Mouse (Mus musculus) kidney, embryonic 16.5 days (tissue): Measurements from ENCODE around the gene Ghrl. TPM values are rescaled to one million over a fixed set of nuclear protein-coding genes. Genes with fewer than 3 reads are reported as not detected.
"Not testable (repeated sequence)": the region's sequence is repeated elsewhere in the genome, so short reads cannot be mapped to it uniquely, and the experiment has no call there.

Experiments
- ATAC-seq: fragments of 200-750 bp; cut with Nextera tagmentation; 2 replicates; pipeline ENCODE4 v1.8.0; 2017; ENCODE audit warnings: moderate TSS enrichment; ENCODE audit not compliant: low FRiP score, low TSS enrichment
- H3K27ac ChIP-seq: fragments of 300-500 bp; sonication (generic); 2 replicates; pipeline ENCODE4 v1.5.1; 2014; ENCODE audit warnings: low read length
- H3K27me3 ChIP-seq: fragments of 300-500 bp; sonication (generic); 2 replicates; pipeline ENCODE4 v1.6.1; 2014; ENCODE audit warnings: low read length, control low read depth, mixed read lengths; ENCODE audit not compliant: insufficient read depth
- H3K36me3 ChIP-seq: fragments of 300-500 bp; sonication (generic); 2 replicates; pipeline ENCODE4 v1.6.1; 2014; ENCODE audit warnings: low read length, control low read depth, mixed read lengths; ENCODE audit not compliant: insufficient read depth
- H3K4me1 ChIP-seq: fragments of 300-500 bp; sonication (generic); 2 replicates; pipeline ENCODE4 v1.6.1; 2014; ENCODE audit warnings: low read length, control low read depth, mixed read lengths; ENCODE audit not compliant: insufficient read depth
- H3K4me2 ChIP-seq: fragments of 300-500 bp; sonication (generic); replicated peaks from 2 replicates; pipeline ENCODE4 v1.6.1; 2014; ENCODE audit warnings: low read depth, low read length
- H3K4me3 ChIP-seq: fragments of 300-500 bp; sonication (generic); 2 replicates; pipeline ENCODE4 v1.5.1; 2014; ENCODE audit warnings: mild to moderate bottlenecking, low read length
- H3K9ac ChIP-seq: fragments of 300-500 bp; sonication (generic); replicated peaks from 2 replicates; pipeline ENCODE4 v1.6.1; 2014; ENCODE audit warnings: low read length
- H3K9me3 ChIP-seq: fragments of 300-500 bp; sonication (generic); 2 replicates; pipeline ENCODE4 v1.6.1; 2016; ENCODE audit warnings: low read length, control low read depth
- WGBS: fragments of 180-500 bp; shearing (Covaris S2); extraction: QIAGEN DNeasy Blood & Tissue Kit; methylation state at CpG from one replicate; pipeline ENCODE4 v1.1.7; 2014; 5-methylcytosine and 5-hydroxymethylcytosine counted together
- polyA plus RNA-seq: library from polyadenylated mRNA; unstranded; fragments of >200 nt; fragmentation: Nextera tagmentation; extraction: Ambion mirVana; gene quantifications from 2 replicates; pipeline ENCODE4 v1.2.1, GENCODE M21; 2015

Ghrl gene
- polyA plus RNA-seq, 1 experiment from 2014 or later, result not detected

- H3K4me3 ChIP-seq, result peak within 1 kb of the TSS; percentile 83
- ATAC-seq, result peak; percentile 83
- WGBS, result 7% methylated on average over 41 of the region's 41 CpGs
- peaks cover 9% of the 10 kb centered on the region for H3K4me1 ChIP-seq
- H3K36me3 ChIP-seq, result peaks cover 11% of the 10 kb centered on the region
- no peaks in the 10 kb centered on the region for H3K27me3 ChIP-seq
- H3K27ac ChIP-seq, result no peak within 1 kb of the TSS
- peak within 1 kb of the TSS; percentile 75 for H3K9ac ChIP-seq
- H3K9me3 ChIP-seq, result no peaks in the 10 kb centered on the region
- H3K4me2 ChIP-seq, result peak within 1 kb of the TSS; percentile 86
Observed at GRCm38 (mm10) chr6:113740236-113741217, 20.8 kb upstream of the Ghrl start, which contains the start of gene Sec13. Sec13 (minus strand) TSS chr6:113740743.

- peaks cover 9% of the 10 kb centered on the region for H3K4me1 ChIP-seq
- H3K27ac ChIP-seq, result no peak overlapping the region
- no peak overlapping the region for H3K4me3 ChIP-seq
- peaks cover 33% of the 10 kb centered on the region for H3K36me3 ChIP-seq
- ATAC-seq, result no peak
- no peak overlapping the region for H3K9ac ChIP-seq
- 93% methylated on average over 9 of the region's 9 CpGs for WGBS
- H3K4me2 ChIP-seq, result no peak overlapping the region
- H3K9me3 ChIP-seq, result no peaks in the 10 kb centered on the region
- no peaks in the 10 kb centered on the region for H3K27me3 ChIP-seq
Observed at GRCm38 (mm10) chr6:113737318-113738046, 17.8 kb upstream of the Ghrl start.

- no peaks in the 10 kb centered on the region for H3K27me3 ChIP-seq
- no peak overlapping the region for H3K27ac ChIP-seq
- no peak overlapping the region for H3K4me3 ChIP-seq
- no peak for ATAC-seq
- H3K9me3 ChIP-seq, result no peaks in the 10 kb centered on the region
- no peak overlapping the region for H3K9ac ChIP-seq
- H3K4me2 ChIP-seq, result no peak overlapping the region
- no peaks in the 10 kb centered on the region for H3K4me1 ChIP-seq
- 96% methylated on average over 3 of the region's 3 CpGs for WGBS
- peaks cover 82% of the 10 kb centered on the region for H3K36me3 ChIP-seq
Observed at GRCm38 (mm10) chr6:113731296-113731695, 11.6 kb upstream of the Ghrl start.

- Histone ChIP-seq H3K27me3 (no peaks in the 10 kb centered on the region), H3K9ac (no peak overlapping the region), H3K4me1 (no peaks in the 10 kb centered on the region), H3K27ac (no peak overlapping the region), H3K36me3 (peaks cover 70% of the 10 kb centered on the region), H3K4me3 (no peak overlapping the region), H3K4me2 (no peak overlapping the region), H3K9me3 (no peaks in the 10 kb centered on the region)
- WGBS, result 90% methylated on average over 7 of the region's 7 CpGs
- ATAC-seq, result no peak
Observed at GRCm38 (mm10) chr6:113728181-113728580, 8.5 kb upstream of the Ghrl start.

GRCm38 (mm10) chr6:113721061-113721460, 1.4 kb upstream of the Ghrl start:
- Histone ChIP-seq H3K4me3 (no peak overlapping the region), H3K9me3 (no peaks in the 10 kb centered on the region), H3K9ac (no peak overlapping the region), H3K4me1 (no peaks in the 10 kb centered on the region), H3K36me3 (peaks cover 29% of the 10 kb centered on the region), H3K27me3 (no peaks in the 10 kb centered on the region), H3K4me2 (no peak overlapping the region), H3K27ac (no peak overlapping the region)
- WGBS, result 84% methylated on average over 4 of the region's 4 CpGs
- no peak for ATAC-seq

GRCm38 (mm10) chr6:113717541-113717940, 2.1 kb downstream of the Ghrl start:
- no peaks in the 10 kb centered on the region for H3K4me1 ChIP-seq
- H3K27me3 ChIP-seq, result no peaks in the 10 kb centered on the region
- H3K27ac ChIP-seq, result no peak overlapping the region
- H3K4me2 ChIP-seq, result no peak overlapping the region
- no peak overlapping the region for H3K9ac ChIP-seq
- H3K36me3 ChIP-seq, result peaks cover 42% of the 10 kb centered on the region
- ATAC-seq, result no peak
- H3K4me3 ChIP-seq, result no peak overlapping the region
- WGBS, result 87% methylated on average over 3 of the region's 3 CpGs
- no peaks in the 10 kb centered on the region for H3K9me3 ChIP-seq

GRCm38 (mm10) chr6:113714797-113715196, 4.9 kb downstream of the Ghrl start:
- Histone ChIP-seq H3K4me1 (no peaks in the 10 kb centered on the region), H3K36me3 (peaks cover 50% of the 10 kb centered on the region), H3K4me2 (no peak overlapping the region), H3K27me3 (no peaks in the 10 kb centered on the region), H3K9me3 (no peaks in the 10 kb centered on the region), H3K4me3 (no peak overlapping the region), H3K27ac (no peak overlapping the region), H3K9ac (no peak overlapping the region)
- WGBS, result 62% methylated on average over 1 of the region's 1 CpGs
- no peak for ATAC-seq

- H3K4me1 ChIP-seq, result no peaks in the 10 kb centered on the region
- no peak overlapping the region for H3K9ac ChIP-seq
- H3K4me3 ChIP-seq, result no peak overlapping the region
- H3K9me3 ChIP-seq, result no peaks in the 10 kb centered on the region
- no peaks in the 10 kb centered on the region for H3K27me3 ChIP-seq
- peaks cover 50% of the 10 kb centered on the region for H3K36me3 ChIP-seq
- no peak overlapping the region for H3K4me2 ChIP-seq
- ATAC-seq, result no peak
- 93% methylated on average over 2 of the region's 2 CpGs for WGBS
- H3K27ac ChIP-seq, result no peak overlapping the region
Observed at GRCm38 (mm10) chr6:113714276-113714675, 5.4 kb downstream of the Ghrl start.

- not testable (repeated sequence) for ATAC-seq, H3K4me3 ChIP-seq, H3K27ac ChIP-seq, H3K9ac ChIP-seq, H3K27me3 ChIP-seq, H3K9me3 ChIP-seq, H3K4me1 ChIP-seq, H3K4me2 ChIP-seq
- peaks cover 56% of the 10 kb centered on the region for H3K36me3 ChIP-seq
- 91% methylated on average over 4 of the region's 5 CpGs for WGBS
Observed at GRCm38 (mm10) chr6:113713389-113713788, 6.3 kb downstream of the Ghrl start.
